8 mouse cellular contexts compared by ENCODE assay signal in genomic region chr4:45972448-45972854, GRCm38 (mm10). TPM values are rescaled to one million over a fixed set of nuclear protein-coding genes. Genes with fewer than 3 reads are reported as not detected.
DNase-seq lines count a peak whose midpoint lies in the region; ATAC-seq and TF ChIP-seq lines count a peak whose summit lies in the region.

No protein-coding gene starts in this region.

- no peaks in the 10 kb centered on the region for H3K9me3 ChIP-seq in heart, embryonic 12.5 days (replicated peaks)
- H3K9me3 ChIP-seq in CH12.LX (replicated peaks; ENCODE audit: low read length): no peaks in the 10 kb centered on the region
- no peaks in the 10 kb centered on the region for H3K9me3 ChIP-seq in embryonic facial prominence, embryonic 14.5 days (ENCODE audit: control insufficient read depth, low read length)
- no peaks in the 10 kb centered on the region for H3K9me3 ChIP-seq in hindbrain, embryonic 15.5 days
- no peaks in the 10 kb centered on the region for H3K9me3 ChIP-seq in limb, embryonic 13.5 days
- H3K9me3 ChIP-seq in midbrain, embryonic 13.5 days: no peaks in the 10 kb centered on the region

- dilution Hi-C loops in CH12.LX (cut with MboI; ENCODE audit: extremely low pct_ligation_motif_present, extremely low pct_unique_long_range_greater_than_20kb, low sequenced_read_pairs): no loop called here

- TF ChIP-seq CTCF in CH12.LX (conservative IDR thresholded peaks at IDR 0.05 in 1 of 2, IDR thresholded peaks at IDR 0.05 in 1 of 2; ENCODE audit: low read depth in 2 of 2, low read length in 2 of 2): no peak

- peak overlapping the region; percentile 71 for H3K4me2 ChIP-seq in heart, embryonic 12.5 days
- peak overlapping the region; percentile 86 for H3K4me2 ChIP-seq in CH12.LX (ENCODE audit: insufficient read depth, low read depth, poor library complexity, severe bottlenecking)
- H3K4me2 ChIP-seq in embryonic facial prominence, embryonic 14.5 days (ENCODE audit: low read depth, low read length): peak overlapping the region; percentile 94
- H3K4me2 ChIP-seq in hindbrain, embryonic 15.5 days: peak overlapping the region; percentile 61
- H3K4me2 ChIP-seq in limb, embryonic 13.5 days (replicated peaks): peak overlapping the region; percentile 95
- H3K4me2 ChIP-seq in midbrain, embryonic 13.5 days (replicated peaks): peak overlapping the region; percentile 86

- intact Hi-C loops in heart, postnatal 14 days (cut with DNase I): loop anchor here (10.0 kb wide), 2 partner anchors 52 to 152 kb away; no protein-coding TSS in a partner anchor

- peak overlapping the region; percentile 30; the same call in 1 of the 2 replicates for H3K27ac ChIP-seq in heart, embryonic 12.5 days (ENCODE audit: poor library complexity, severe bottlenecking)
- H3K27ac ChIP-seq in CH12.LX (ENCODE audit: insufficient read depth, low read depth): no peak overlapping the region
- no peak overlapping the region for H3K27ac ChIP-seq in embryonic facial prominence, embryonic 14.5 days (replicated peaks; ENCODE audit: low read depth, low read length)
- H3K27ac ChIP-seq in hindbrain, embryonic 15.5 days (replicated peaks): peak overlapping the region; percentile 79
- no peak overlapping the region for H3K27ac ChIP-seq in limb, embryonic 13.5 days
- H3K27ac ChIP-seq in midbrain, embryonic 13.5 days: no peak overlapping the region

- TF ChIP-seq RAD21 in CH12.LX (IDR thresholded peaks at IDR 0.05; ENCODE audit: low read depth, low read length): no peak

- peaks cover 29% of the 10 kb centered on the region for H3K4me1 ChIP-seq in heart, embryonic 12.5 days (replicated peaks)
- peaks cover 0 to 21% of the 10 kb centered on the region in 2 experiments; a peak in 3 of 4 replicates for H3K4me1 ChIP-seq in CH12.LX (ENCODE audit: control insufficient read depth in 1 of 2, insufficient read depth in 2 of 2)
- peaks cover 5% of the 10 kb centered on the region; the same call in 1 of the 2 replicates for H3K4me1 ChIP-seq in embryonic facial prominence, embryonic 14.5 days (ENCODE audit: control insufficient read depth, insufficient read depth, low read length)
- peaks cover 26% of the 10 kb centered on the region for H3K4me1 ChIP-seq in hindbrain, embryonic 15.5 days (replicated peaks)
- H3K4me1 ChIP-seq in limb, embryonic 13.5 days: peaks cover 10% of the 10 kb centered on the region
- peaks cover 30% of the 10 kb centered on the region for H3K4me1 ChIP-seq in midbrain, embryonic 13.5 days (replicated peaks)

- TF ChIP-seq EP300 in CH12.LX (IDR thresholded peaks at IDR 0.05; ENCODE audit: low read length): no peak

- H3K9ac ChIP-seq in heart, embryonic 12.5 days: peak overlapping the region; percentile 87
- H3K9ac ChIP-seq in CH12.LX (ENCODE audit: insufficient read depth, low read depth): 0 out of 2 replicates have a peak overlapping the region, but pooled peaks have one; percentile 23
- peak overlapping the region; percentile 76 for H3K9ac ChIP-seq in embryonic facial prominence, embryonic 14.5 days (ENCODE audit: low read depth, low read length)
- peak overlapping the region; percentile 64 for H3K9ac ChIP-seq in hindbrain, embryonic 15.5 days
- H3K9ac ChIP-seq in limb, embryonic 13.5 days: peak overlapping the region; percentile 81
- peak overlapping the region; percentile 80 for H3K9ac ChIP-seq in midbrain, embryonic 13.5 days (replicated peaks)

- no peak for TF ChIP-seq POLR2A in CH12.LX (IDR thresholded peaks at IDR 0.05; ENCODE audit: low read depth, low read length)

- no peaks in the 10 kb centered on the region for H3K36me3 ChIP-seq in heart, embryonic 12.5 days
- no peaks in the 10 kb centered on the region for H3K36me3 ChIP-seq in CH12.LX (replicated peaks in 1 of 2; ENCODE audit: control insufficient read depth in 1 of 2, insufficient read depth in 1 of 2, low read length in 1 of 2)
- H3K36me3 ChIP-seq in embryonic facial prominence, embryonic 14.5 days (ENCODE audit: control insufficient read depth, insufficient read depth, low read length): no peaks in the 10 kb centered on the region
- no peaks in the 10 kb centered on the region for H3K36me3 ChIP-seq in hindbrain, embryonic 15.5 days
- no peaks in the 10 kb centered on the region for H3K36me3 ChIP-seq in limb, embryonic 13.5 days
- no peaks in the 10 kb centered on the region for H3K36me3 ChIP-seq in midbrain, embryonic 13.5 days

- no peak for DNase-seq in heart, postnatal 14 days
- DNase-seq in CH12.LX (ENCODE audit: extremely low read depth): no peak
- DNase-seq in embryonic facial prominence, embryonic 14.5 days (ENCODE audit: low spot score): peak; percentile 29
- DNase-seq in thymus, postnatal 10 days (ENCODE audit: low spot score in 2 of 2): peak; percentile 7 to 20

- H3K4me3 ChIP-seq in heart, embryonic 12.5 days: peak overlapping the region; percentile 94
- peak overlapping the region; percentile 32 to 76 (median 76) for H3K4me3 ChIP-seq in CH12.LX (replicated peaks in 1 of 3; ENCODE audit: low read depth in 2 of 3, low read length in 2 of 3, poor library complexity in 1 of 3)
- H3K4me3 ChIP-seq in embryonic facial prominence, embryonic 14.5 days (ENCODE audit: low read depth, low read length): peak overlapping the region; percentile 84
- H3K4me3 ChIP-seq in hindbrain, embryonic 15.5 days: peak overlapping the region; percentile 72
- peak overlapping the region; percentile 89 for H3K4me3 ChIP-seq in limb, embryonic 13.5 days
- H3K4me3 ChIP-seq in midbrain, embryonic 13.5 days (replicated peaks): peak overlapping the region; percentile 79

- in situ Hi-C loops in CH12.LX (cut with MboI; ENCODE audit: low pct_ligation_motif_present, low pct_unique_long_range_greater_than_20kb, low sequenced_read_pairs): no loop called here

- WGBS in heart, embryonic 12.5 days: under 1% methylated on average over 49 of the region's 53 CpGs
- WGBS in embryonic facial prominence, embryonic 14.5 days: 0% methylated on average over 16 of the region's 53 CpGs
- 0% methylated on average over 52 of the region's 53 CpGs for WGBS in hindbrain, embryonic 15.5 days
- under 1% methylated on average over 50 of the region's 53 CpGs for WGBS in limb, embryonic 13.5 days
- WGBS in midbrain, embryonic 13.5 days: under 1% methylated on average over 40 of the region's 53 CpGs

- ATAC-seq in heart, embryonic 12.5 days (ENCODE audit: insufficient number of reproducible peaks, low FRiP score): peak; percentile 80
- ATAC-seq in embryonic facial prominence, embryonic 14.5 days (ENCODE audit: low read depth): peak; percentile 77
- peak; percentile 82 for ATAC-seq in hindbrain, embryonic 15.5 days (ENCODE audit: low FRiP score, low read depth)
- no peak; the same call in 1 of the 2 replicates for ATAC-seq in limb, embryonic 13.5 days (ENCODE audit: low FRiP score, low read depth)
- peak; percentile 89 for ATAC-seq in midbrain, embryonic 13.5 days

- no peaks in the 10 kb centered on the region for H3K27me3 ChIP-seq in heart, embryonic 12.5 days (replicated peaks)
- peaks cover 33% of the 10 kb centered on the region for H3K27me3 ChIP-seq in CH12.LX (replicated peaks)
- H3K27me3 ChIP-seq in embryonic facial prominence, embryonic 14.5 days (replicated peaks; ENCODE audit: control insufficient read depth, insufficient read depth, low read length): peaks cover 12% of the 10 kb centered on the region
- 0 out of 2 replicates have a peak, but pooled peaks cover 6% of the 10 kb centered on the region for H3K27me3 ChIP-seq in hindbrain, embryonic 15.5 days
- H3K27me3 ChIP-seq in limb, embryonic 13.5 days: peaks cover 33% of the 10 kb centered on the region
- H3K27me3 ChIP-seq in midbrain, embryonic 13.5 days: peaks cover 30% of the 10 kb centered on the region

- no peaks in the 10 kb centered on the region for H3K79me2 ChIP-seq in CH12.LX (replicated peaks; ENCODE audit: control insufficient read depth, extremely low read depth, insufficient read depth, poor library complexity, severe bottlenecking)

TF ChIP-seq in CH12.LX, 34 proteins besides CTCF, POLR2A, EP300 and RAD21:
- peak; percentile 31; the same call in 1 of the 2 replicates for TF ChIP-seq ELF1 (IDR thresholded peaks at IDR 0.05; ENCODE audit: low read depth, low read length)
- TF ChIP-seq NELFE (IDR thresholded peaks at IDR 0.05; ENCODE audit: low read depth, low read length): no peak
- TF ChIP-seq JUN (IDR thresholded peaks at IDR 0.05; ENCODE audit: insufficient read depth, low read depth, low read length): no peak
- TF ChIP-seq NRF1 (IDR thresholded peaks at IDR 0.05; ENCODE audit: low read depth, low read length): no peak
- TF ChIP-seq CHD1 (IDR thresholded peaks at IDR 0.05; ENCODE audit: low read depth, low read length): no peak

RNA-seq across cellular contexts. Expression of gene Tdrd7, which starts 7.3 kb away (rescaled TPM):
- polyA plus RNA-seq in heart, embryonic 12.5 days (2016; fragmentation: Nextera tagmentation; extraction: Ambion mirVana): 20.9 and 22.3 TPM in 2 replicates
- 10 to 100 TPM; 11.1 to 14.0 TPM for total RNA-seq in heart, postnatal 14 days (2021)
- total RNA-seq in CH12.LX (2012; rRNA removed) (0.67 and 1.6 TPM in 2 replicates), CH12.LX (2014; rRNA removed) (2.1 and 2.7 TPM in 2 replicates)
- polyA plus RNA-seq in CH12.LX (2012; ENCODE audit: insufficient read length, low read depth): 2.1 and 2.9 TPM in 2 replicates
- 15.2 and 16.1 TPM in 2 replicates for polyA plus RNA-seq in embryonic facial prominence, embryonic 14.5 days (2014; fragmentation: Nextera tagmentation; extraction: Ambion mirVana)
- polyA plus RNA-seq in hindbrain, embryonic 15.5 days (2015; fragmentation: Nextera tagmentation; extraction: Ambion mirVana): 28.6 and 30.0 TPM in 2 replicates
- polyA plus RNA-seq in limb, embryonic 13.5 days (2015; fragmentation: Nextera tagmentation; extraction: Ambion mirVana): 9.8 and 10.3 TPM in 2 replicates
- polyA plus RNA-seq in midbrain, embryonic 13.5 days (2015; fragmentation: Nextera tagmentation; extraction: Ambion mirVana): 15.4 and 15.7 TPM in 2 replicates

Comparison
In these comparisons a context has a peak if more than half of its experiments do, and no peak if none do; other contexts are left out.
1. H3K27ac ChIP-seq: peak in heart, embryonic 12.5 days (single experiment) and hindbrain, embryonic 15.5 days (single experiment); none in CH12.LX (single experiment), embryonic facial prominence, embryonic 14.5 days (single experiment), limb, embryonic 13.5 days (single experiment) and midbrain, embryonic 13.5 days (single experiment).
2. H3K9ac ChIP-seq: peak in every context shown above with its lines; median percentile 87 in heart, embryonic 12.5 days; 81 in limb, embryonic 13.5 days; 80 in midbrain, embryonic 13.5 days; 76 in embryonic facial prominence, embryonic 14.5 days; 64 in hindbrain, embryonic 15.5 days; 23 in CH12.LX.
3. DNase-seq: peak in embryonic facial prominence, embryonic 14.5 days (single experiment) and thymus, postnatal 10 days (2 of 2); none in heart, postnatal 14 days (0 of 2) and CH12.LX (single experiment).
4. Peak in every context shown above with its lines, with median percentiles within 50 percentile points of each other: H3K4me2 ChIP-seq and H3K4me3 ChIP-seq.